Mouse (Mus musculus): ENCODE data around the gene Map3k14. TPM values are rescaled to one million over a fixed set of nuclear protein-coding genes. Genes with fewer than 3 reads are reported as not detected.

Map3k14 gene
- polyA plus RNA-seq, 1 experiment from 2014 or later: 3.3 TPM

- H3K4me1 ChIP-seq (replicated peaks; ENCODE audit: control insufficient read depth, insufficient read depth, low read length): no peaks in the 10 kb centered on the region
- H3K9ac ChIP-seq (ENCODE audit: low read depth, low read length): no peak overlapping the region
- H3K4me2 ChIP-seq (replicated peaks; ENCODE audit: low read depth, low read length): no peak overlapping the region
- no peaks in the 10 kb centered on the region for H3K36me3 ChIP-seq (ENCODE audit: control insufficient read depth, insufficient read depth, low read length)
- H3K27ac ChIP-seq (ENCODE audit: low read depth, low read length): no peak overlapping the region
- no peaks in the 10 kb centered on the region for H3K9me3 ChIP-seq (ENCODE audit: control insufficient read depth, low read length)
- H3K4me3 ChIP-seq (ENCODE audit: low read depth, low read length): no peak overlapping the region
- H3K27me3 ChIP-seq (ENCODE audit: control insufficient read depth, insufficient read depth, low read length): peaks cover 32% of the 10 kb centered on the region
- WGBS: 60% methylated on average over 8 of the region's 8 CpGs
- ATAC-seq (ENCODE audit: low FRiP score): no peak
- DNase-seq (ENCODE audit: low spot score): no peak
These were observed 92.3 kb downstream of the Map3k14 start for GRCm38 (mm10) chr11:103174891-103175391.

- no peak overlapping the region for H3K9ac ChIP-seq (ENCODE audit: low read depth, low read length)
- H3K27ac ChIP-seq (ENCODE audit: low read depth, low read length): no peak overlapping the region
- DNase-seq (ENCODE audit: low spot score): no peak
- whole genome bisulfite sequencing: 86% methylated on average over 5 of the region's 5 CpGs
- H3K4me2 ChIP-seq (replicated peaks; ENCODE audit: low read depth, low read length): no peak overlapping the region
- no peaks in the 10 kb centered on the region for H3K9me3 ChIP-seq (ENCODE audit: control insufficient read depth, low read length)
- H3K27me3 ChIP-seq (ENCODE audit: control insufficient read depth, insufficient read depth, low read length): peaks cover 38% of the 10 kb centered on the region
- no peaks in the 10 kb centered on the region for H3K36me3 ChIP-seq (ENCODE audit: control insufficient read depth, insufficient read depth, low read length)
- no peak for ATAC-seq (ENCODE audit: low FRiP score)
- no peak overlapping the region for H3K4me3 ChIP-seq (ENCODE audit: low read depth, low read length)
- H3K4me1 ChIP-seq (replicated peaks; ENCODE audit: control insufficient read depth, insufficient read depth, low read length): no peaks in the 10 kb centered on the region
These were observed 92.8 kb downstream of the Map3k14 start for GRCm38 (mm10) chr11:103174411-103174832.

- H3K4me1 ChIP-seq (replicated peaks; ENCODE audit: control insufficient read depth, insufficient read depth, low read length): no peaks in the 10 kb centered on the region
- ATAC-seq (ENCODE audit: low FRiP score) (no peak), DNase-seq (ENCODE audit: low spot score) (no peak)
- no peak overlapping the region for H3K9ac ChIP-seq (ENCODE audit: low read depth, low read length)
- H3K27ac ChIP-seq (ENCODE audit: low read depth, low read length): no peak overlapping the region
- H3K36me3 ChIP-seq (ENCODE audit: control insufficient read depth, insufficient read depth, low read length): no peaks in the 10 kb centered on the region
- 87% methylated on average over 11 of the region's 11 CpGs for WGBS
- no peak overlapping the region for H3K4me2 ChIP-seq (replicated peaks; ENCODE audit: low read depth, low read length)
- no peaks in the 10 kb centered on the region for H3K9me3 ChIP-seq (ENCODE audit: control insufficient read depth, low read length)
- peaks cover 41% of the 10 kb centered on the region for H3K27me3 ChIP-seq (ENCODE audit: control insufficient read depth, insufficient read depth, low read length)
- no peak overlapping the region for H3K4me3 ChIP-seq (ENCODE audit: low read depth, low read length)
These were observed 93.4 kb downstream of the Map3k14 start for GRCm38 (mm10) chr11:103173771-103174344.

- H3K36me3 ChIP-seq (ENCODE audit: control insufficient read depth, insufficient read depth, low read length): no peaks in the 10 kb centered on the region
- no peak overlapping the region for H3K9ac ChIP-seq (ENCODE audit: low read depth, low read length)
- H3K9me3 ChIP-seq (ENCODE audit: control insufficient read depth, low read length): no peaks in the 10 kb centered on the region
- H3K4me2 ChIP-seq (replicated peaks; ENCODE audit: low read depth, low read length): no peak overlapping the region
- no peaks in the 10 kb centered on the region for H3K4me1 ChIP-seq (replicated peaks; ENCODE audit: control insufficient read depth, insufficient read depth, low read length)
- peaks cover 41% of the 10 kb centered on the region for H3K27me3 ChIP-seq (ENCODE audit: control insufficient read depth, insufficient read depth, low read length)
- no peak for ATAC-seq (ENCODE audit: low FRiP score)
- H3K4me3 ChIP-seq (ENCODE audit: low read depth, low read length): no peak overlapping the region
- H3K27ac ChIP-seq (ENCODE audit: low read depth, low read length): no peak overlapping the region
- WGBS: 78% methylated on average over 7 of the region's 7 CpGs
- no peak for DNase-seq (ENCODE audit: low spot score)
These were observed 94.1 kb downstream of the Map3k14 start for GRCm38 (mm10) chr11:103173041-103173770.

- H3K9ac ChIP-seq (ENCODE audit: low read depth, low read length): no peak overlapping the region
- H3K4me3 ChIP-seq (ENCODE audit: low read depth, low read length): no peak overlapping the region
- WGBS: 67% methylated on average over 5 of the region's 6 CpGs
- no peak overlapping the region for H3K27ac ChIP-seq (ENCODE audit: low read depth, low read length)
- no peak overlapping the region for H3K4me2 ChIP-seq (replicated peaks; ENCODE audit: low read depth, low read length)
- no peak for ATAC-seq (ENCODE audit: low FRiP score)
- no peaks in the 10 kb centered on the region for H3K9me3 ChIP-seq (ENCODE audit: control insufficient read depth, low read length)
- DNase-seq (ENCODE audit: low spot score): no peak
- no peaks in the 10 kb centered on the region for H3K4me1 ChIP-seq (replicated peaks; ENCODE audit: control insufficient read depth, insufficient read depth, low read length)
- peaks cover 41% of the 10 kb centered on the region for H3K27me3 ChIP-seq (ENCODE audit: control insufficient read depth, insufficient read depth, low read length)
- no peaks in the 10 kb centered on the region for H3K36me3 ChIP-seq (ENCODE audit: control insufficient read depth, insufficient read depth, low read length)
These were observed 94.8 kb downstream of the Map3k14 start for GRCm38 (mm10) chr11:103172392-103173040.

GRCm38 (mm10) chr11:103171703-103172391, 95.4 kb downstream of the Map3k14 start:
- Histone ChIP-seq H3K4me2 (replicated peaks; ENCODE audit: low read depth, low read length) (peak overlapping the region; percentile 99; the same call in 1 of the 2 replicates), H3K27ac (ENCODE audit: low read depth, low read length) (no peak overlapping the region), H3K36me3 (ENCODE audit: control insufficient read depth, insufficient read depth, low read length) (no peaks in the 10 kb centered on the region), H3K4me3 (ENCODE audit: low read depth, low read length) (no peak overlapping the region), H3K9ac (ENCODE audit: low read depth, low read length) (no peak overlapping the region), H3K9me3 (ENCODE audit: control insufficient read depth, low read length) (no peaks in the 10 kb centered on the region), H3K4me1 (replicated peaks; ENCODE audit: control insufficient read depth, insufficient read depth, low read length) (no peaks in the 10 kb centered on the region), H3K27me3 (ENCODE audit: control insufficient read depth, insufficient read depth, low read length) (peaks cover 41% of the 10 kb centered on the region)
- 45% methylated on average over 9 of the region's 9 CpGs for WGBS
- no peak for DNase-seq (ENCODE audit: low spot score)
- no peak for ATAC-seq (ENCODE audit: low FRiP score)

- ATAC-seq (ENCODE audit: low FRiP score): no peak
- H3K9ac ChIP-seq (ENCODE audit: low read depth, low read length): peak overlapping the region; percentile 59; the same call in 1 of the 2 replicates
- H3K9me3 ChIP-seq (ENCODE audit: control insufficient read depth, low read length): no peaks in the 10 kb centered on the region
- H3K4me1 ChIP-seq (replicated peaks; ENCODE audit: control insufficient read depth, insufficient read depth, low read length): no peaks in the 10 kb centered on the region
- WGBS: 3% methylated on average over 15 of the region's 23 CpGs
- peaks cover 41% of the 10 kb centered on the region for H3K27me3 ChIP-seq (ENCODE audit: control insufficient read depth, insufficient read depth, low read length)
- no peak overlapping the region for H3K27ac ChIP-seq (ENCODE audit: low read depth, low read length)
- H3K4me3 ChIP-seq (ENCODE audit: low read depth, low read length): peak overlapping the region; percentile 66
- no peaks in the 10 kb centered on the region for H3K36me3 ChIP-seq (ENCODE audit: control insufficient read depth, insufficient read depth, low read length)
- no peak for DNase-seq (ENCODE audit: low spot score)
- peak overlapping the region; percentile 99 for H3K4me2 ChIP-seq (replicated peaks; ENCODE audit: low read depth, low read length)
These were observed 96.0 kb downstream of the Map3k14 start for GRCm38 (mm10) chr11:103171286-103171620.

GRCm38 (mm10) chr11:103170494-103171285, 96.6 kb downstream of the Map3k14 start, which contains the start of gene Fmnl1:
Fmnl1 (plus strand) TSS chr11:103171107.
- H3K9ac ChIP-seq (ENCODE audit: low read depth, low read length): peak within 1 kb of the TSS; percentile 59
- no peak within 1 kb of the TSS for H3K27ac ChIP-seq (ENCODE audit: low read depth, low read length)
- 1% methylated on average over 55 of the region's 84 CpGs for WGBS
- ATAC-seq (ENCODE audit: low FRiP score) (peak; percentile 33; the same call in 1 of the 2 replicates), DNase-seq (ENCODE audit: low spot score) (peak; percentile 60)
- H3K4me1 ChIP-seq (replicated peaks; ENCODE audit: control insufficient read depth, insufficient read depth, low read length): no peaks in the 10 kb centered on the region
- H3K4me2 ChIP-seq (replicated peaks; ENCODE audit: low read depth, low read length): peak within 1 kb of the TSS; percentile 99
- H3K4me3 ChIP-seq (ENCODE audit: low read depth, low read length): peak within 1 kb of the TSS; percentile 66
- no peaks in the 10 kb centered on the region for H3K9me3 ChIP-seq (ENCODE audit: control insufficient read depth, low read length)
- H3K36me3 ChIP-seq (ENCODE audit: control insufficient read depth, insufficient read depth, low read length): no peaks in the 10 kb centered on the region
- peaks cover 41% of the 10 kb centered on the region for H3K27me3 ChIP-seq (ENCODE audit: control insufficient read depth, insufficient read depth, low read length)

All from hindbrain, embryonic 11.5 days (tissue).